Mouse (Mus musculus): ENCODE measurements at regions not wholly inside any gene's neighbourhood (a gene's known extent, or its start where the extent isn't known, plus 50 kb on each side); places are given as distances from the start of the nearest gene placed in this dataset.

DNA sequence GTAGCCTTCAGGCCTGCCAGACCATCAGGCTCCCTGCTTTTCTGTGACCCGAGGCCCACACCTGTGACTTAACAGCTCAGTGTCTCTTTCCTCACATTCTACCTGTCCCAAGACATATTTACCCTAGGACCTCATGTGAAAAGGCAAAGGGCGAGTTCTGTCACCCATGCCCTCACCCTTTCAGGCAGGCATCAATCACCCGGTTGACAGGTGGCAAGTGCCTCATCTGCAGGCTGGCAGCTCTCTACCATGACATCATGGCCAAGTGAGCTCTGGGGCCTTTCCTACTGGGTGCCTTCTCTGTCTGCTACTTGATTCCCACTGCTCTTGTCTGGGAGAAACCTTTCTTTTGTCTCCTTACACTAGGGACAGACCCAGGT is 139.5 kb downstream of the Tomm20 start:
- TF ChIP-seq MYC (IDR thresholded peaks at IDR 0.05; ENCODE audit: low read depth, low read length) (no peak), CTCF (IDR thresholded peaks at IDR 0.05 in 2 of 3, conservative IDR thresholded peaks at IDR 0.05 in 1 of 3; ENCODE audit: control insufficient read depth in 1 of 3, insufficient read depth in 1 of 3, low read depth in 2 of 3, low read length in 3 of 3, poor library complexity in 1 of 3, severe bottlenecking in 1 of 3) (no peak), MAX (IDR thresholded peaks at IDR 0.05; ENCODE audit: low read length) (no peak), POLR2A (IDR thresholded peaks at IDR 0.05; ENCODE audit: control insufficient read depth in 1 of 2, insufficient read depth in 1 of 2, low read depth in 1 of 2, low read length in 2 of 2, poor library complexity in 1 of 2) (no peak), SIN3A (IDR thresholded peaks at IDR 0.05; ENCODE audit: low read length) (no peak), UBTF (IDR thresholded peaks at IDR 0.05; ENCODE audit: borderline replicate concordance, insufficient read depth, low read depth, low read length) (no peak), USF1 (IDR thresholded peaks at IDR 0.05; ENCODE audit: low read depth, low read length) (no peak), NELFE (IDR thresholded peaks at IDR 0.05; ENCODE audit: low read depth, low read length) (no peak), SMC3 (IDR thresholded peaks at IDR 0.05; ENCODE audit: low read depth, low read length) (no peak)
